Mouse (Mus musculus) C2C12 (cell line): ENCODE data around the gene Crispld2.

Source experiments
- CEBPB ChIP-seq: IDR thresholded peaks from one replicate; pipeline ENCODE4 v1.6.1; 2011; ENCODE audit warnings: low read depth, mild to moderate bottlenecking, control low read depth, moderate library complexity
- CTCF ChIP-seq: IDR thresholded peaks from one replicate; pipeline ENCODE4 v1.5.1; 2011; ENCODE audit not compliant: control insufficient read depth, insufficient read depth, insufficient read length
- MAX ChIP-seq: IDR thresholded peaks from one replicate; pipeline ENCODE4 v1.6.1; 2011; ENCODE audit warnings: mild to moderate bottlenecking, control low read depth
- MYOD1 ChIP-seq: IDR thresholded peaks from one replicate; pipeline ENCODE4 v1.6.1; 2011; ENCODE audit warnings: low read depth; ENCODE audit not compliant: control insufficient read depth, insufficient read length
- MYOG ChIP-seq: IDR thresholded peaks from one replicate; pipeline ENCODE4 v1.6.1; 2011; ENCODE audit not compliant: control insufficient read depth, insufficient read length; ENCODE audit errors: extremely low read depth
- USF1 ChIP-seq: IDR thresholded peaks from one replicate; pipeline ENCODE4 v1.6.1; 2011; ENCODE audit warnings: low read depth, mild to moderate bottlenecking, control low read depth, moderate library complexity

DNA sequence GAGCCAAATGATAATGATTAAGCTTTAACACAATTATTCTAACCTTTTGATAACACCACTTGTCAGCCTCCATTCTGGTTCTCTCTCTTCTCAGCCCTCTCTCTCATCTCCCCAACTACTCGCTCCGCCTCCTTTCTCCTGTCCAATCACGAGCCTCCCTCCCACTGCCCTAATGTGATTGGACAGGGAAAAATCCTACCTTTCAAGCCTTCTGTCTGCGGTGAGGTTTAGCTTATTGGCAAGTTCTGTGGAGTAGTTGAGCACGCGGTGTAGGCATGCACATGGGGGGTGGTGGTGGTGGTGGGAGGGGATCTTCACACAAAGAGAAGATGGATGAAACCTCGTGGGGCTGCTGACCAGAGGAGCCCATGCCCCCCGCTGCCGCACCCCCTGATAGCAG, 20.7 kb downstream of the Crispld2 start:
- TF ChIP-seq CEBPB (no peak), CTCF (no peak), MAX (no peak), USF1 (no peak), MYOD1 (no peak), MYOG (no peak)
